Mouse (Mus musculus): ENCODE results near the gene Aimp2.

Aimp2 gene

GRCm38 (mm10) chr5:143909417-143910400, at the start of gene Aimp2, which contains the start of gene Pms2:
TSS of gene Aimp2 (minus strand) at chr5:143909847.
TSS of gene Pms2 (plus strand) at chr5:143909964.
- DNase-seq: peak; percentile 97 to 98

DNA sequence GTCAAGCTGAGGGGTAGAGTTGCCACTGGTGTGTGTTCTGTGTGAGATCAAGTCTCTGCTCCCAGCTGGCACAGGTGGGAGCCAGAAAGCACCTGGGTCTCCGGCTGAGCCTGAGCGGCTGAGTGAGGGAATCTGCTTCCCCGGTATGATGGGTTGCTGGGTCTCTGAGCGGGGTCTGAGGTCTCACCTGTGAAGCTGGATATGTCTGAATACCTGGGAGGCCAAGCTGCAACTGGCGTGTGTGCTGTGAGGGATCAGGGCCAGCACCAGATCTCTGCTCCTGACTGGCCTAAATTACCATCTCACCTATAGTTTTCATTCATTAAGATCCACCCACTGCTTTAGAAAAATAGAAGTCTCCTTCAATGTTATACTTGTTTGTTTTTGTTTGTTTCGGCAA, 47.5 kb upstream of the Aimp2 start:
- no peak for DNase-seq

DNA sequence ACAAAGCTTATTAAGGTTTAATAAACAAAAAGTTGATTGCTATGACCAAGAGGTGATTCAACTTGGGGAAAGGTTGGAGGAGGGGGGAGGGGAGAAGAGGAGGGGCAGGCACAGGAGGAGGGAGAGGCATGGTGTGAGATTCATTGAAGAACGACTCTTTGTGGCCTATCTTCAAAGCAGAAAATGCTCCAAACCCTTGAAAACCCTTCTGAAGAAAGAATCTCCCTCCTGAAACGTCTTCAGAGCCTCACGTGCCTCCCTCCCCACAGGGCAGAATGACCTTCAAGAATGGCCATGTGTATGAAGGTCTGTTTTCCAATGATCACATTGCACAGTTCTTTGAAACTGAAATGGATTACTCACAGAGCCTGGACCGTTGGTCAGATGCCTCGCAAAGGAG, 40.4 kb upstream of the Aimp2 start:
- no peak for DNase-seq

DNA sequence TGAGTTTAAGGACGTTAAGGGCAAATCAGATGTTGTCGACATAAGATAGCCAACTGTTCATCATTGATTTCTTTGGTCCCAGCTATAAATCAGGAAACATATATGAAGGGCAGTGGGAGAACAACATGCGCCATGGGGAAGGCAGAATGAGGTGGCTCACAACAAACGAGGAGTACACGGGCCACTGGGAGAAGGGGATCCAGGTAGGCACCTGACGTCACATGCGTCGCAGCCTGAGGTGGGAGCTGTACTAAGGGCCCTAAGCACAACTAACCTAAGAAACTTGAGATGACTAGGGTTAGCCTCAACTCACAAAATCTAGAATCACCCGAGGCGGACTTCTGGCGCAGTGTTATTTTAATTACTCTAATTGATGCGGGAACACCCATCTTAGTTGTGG, 38.7 kb upstream of the Aimp2 start:
- no peak for DNase-seq

DNA sequence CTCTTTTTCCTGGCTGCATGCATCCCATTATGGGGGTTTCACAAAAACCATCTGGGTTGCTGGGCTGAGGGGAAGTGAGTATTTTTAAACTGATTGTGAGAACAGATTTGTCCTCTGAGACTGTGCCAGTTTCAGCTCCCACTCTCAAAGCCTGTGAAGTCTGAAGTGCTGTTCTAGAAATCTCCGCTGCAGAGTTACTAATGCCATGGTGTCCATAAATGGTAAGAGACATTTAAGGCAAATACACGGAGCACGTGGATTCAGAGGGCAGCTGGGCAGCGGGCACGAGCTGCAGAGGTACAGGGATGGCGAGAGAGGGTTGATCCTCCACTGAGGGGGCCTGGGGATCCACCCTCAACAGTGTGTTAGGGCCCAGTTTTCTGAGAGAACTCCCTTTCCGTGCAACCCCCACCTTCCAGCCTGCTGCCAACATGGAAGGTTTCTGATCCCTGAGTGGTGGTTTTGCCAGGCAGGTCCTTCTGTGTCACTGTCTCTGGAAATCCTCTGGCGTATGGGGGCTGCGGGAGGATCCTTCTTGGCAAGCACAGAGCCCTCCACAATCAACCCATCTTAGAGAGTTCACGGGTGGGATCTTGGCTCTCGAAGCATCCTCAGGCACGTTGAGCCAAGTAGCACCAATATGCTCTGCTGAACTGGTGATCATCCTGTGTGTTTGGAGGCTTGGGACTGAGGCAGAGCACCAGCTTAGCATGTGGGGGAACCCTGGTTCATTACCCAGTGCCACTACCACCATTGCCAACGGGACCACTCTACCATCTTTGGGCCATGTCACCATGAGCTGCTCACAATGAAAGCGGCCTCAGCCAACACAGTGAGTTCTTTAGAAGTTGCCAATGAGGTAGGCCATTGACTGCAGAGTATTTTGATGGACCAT, 33.8 kb upstream of the Aimp2 start:
- no peak for DNase-seq

- no peak for DNase-seq
These were observed 31.9 kb upstream of the Aimp2 start for GRCm38 (mm10) chr5:143941588-143941987.

- no peak for DNase-seq
These were observed 26.5 kb upstream of the Aimp2 start for GRCm38 (mm10) chr5:143936156-143936555.

DNA sequence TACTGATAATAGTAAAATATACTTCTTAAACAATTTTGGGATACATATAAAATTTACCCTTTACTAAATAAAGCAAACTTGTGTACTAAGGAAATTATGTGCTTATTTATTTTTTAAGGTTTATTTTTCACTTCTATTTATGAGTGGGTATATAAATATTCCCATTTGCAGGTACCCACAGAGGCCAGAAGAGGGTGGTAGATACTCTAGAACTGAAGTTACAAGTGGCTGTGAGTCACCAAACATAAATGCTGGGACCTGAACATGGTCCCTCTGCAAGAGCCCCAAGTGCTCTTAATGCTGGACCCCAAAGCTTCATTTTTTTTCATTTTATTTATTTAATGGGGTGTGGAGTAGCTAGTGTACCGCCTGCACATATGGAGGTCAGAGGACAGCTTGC, 24.2 kb upstream of the Aimp2 start:
- no peak for DNase-seq

DNA sequence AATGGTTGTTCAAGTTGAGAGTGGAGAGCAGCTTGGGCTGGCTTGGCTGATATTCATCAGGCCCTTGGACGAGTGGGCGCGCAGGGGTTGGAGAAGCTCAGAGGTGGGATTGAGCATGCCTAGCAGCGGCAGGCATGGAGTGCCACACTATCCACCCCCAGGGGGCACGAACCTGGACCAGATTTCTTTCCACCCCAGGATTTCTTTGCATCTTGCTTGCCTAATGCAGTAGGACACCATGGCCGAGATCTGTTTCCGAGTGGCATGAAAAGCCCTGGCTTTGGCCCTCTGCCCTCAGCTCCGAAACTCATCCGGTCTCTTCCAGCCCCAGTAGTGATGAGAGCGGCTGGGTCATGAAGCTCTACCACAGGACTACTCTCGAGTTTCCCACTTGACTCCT, 23.8 kb upstream of the Aimp2 start:
- no peak for DNase-seq

GRCm38 (mm10) chr5:143932831-143933230, 23.2 kb upstream of the Aimp2 start, which contains the start of gene Rsph10b:
TSS of gene Rsph10b (plus strand) at chr5:143933035.
- DNase-seq: no peak

- no peak for DNase-seq
These were observed 22.4 kb upstream of the Aimp2 start for GRCm38 (mm10) chr5:143931863-143932580.

- DNase-seq: no peak
These were observed 21.0 kb upstream of the Aimp2 start for GRCm38 (mm10) chr5:143930656-143931055.

DNA sequence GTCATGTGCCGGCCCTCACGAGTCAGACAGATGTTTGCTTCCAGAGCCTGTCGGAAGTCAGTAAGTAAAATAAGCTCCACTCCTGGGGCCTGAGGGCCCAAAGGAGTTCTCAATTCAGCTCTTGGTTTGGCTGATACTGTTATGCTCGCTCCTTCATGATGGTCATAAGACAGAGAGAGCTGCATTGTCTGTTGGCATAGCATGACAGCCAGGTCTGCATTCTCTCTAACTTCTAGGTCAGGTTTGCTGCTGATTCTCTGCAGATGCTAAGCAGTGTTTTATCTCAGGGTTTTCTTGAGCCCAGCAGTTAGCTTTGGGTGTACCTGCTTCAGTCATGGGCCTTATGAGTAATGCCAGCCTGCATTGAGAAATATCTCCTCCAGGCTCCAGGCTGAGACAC, 19.6 kb upstream of the Aimp2 start:
- DNase-seq: no peak

DNA sequence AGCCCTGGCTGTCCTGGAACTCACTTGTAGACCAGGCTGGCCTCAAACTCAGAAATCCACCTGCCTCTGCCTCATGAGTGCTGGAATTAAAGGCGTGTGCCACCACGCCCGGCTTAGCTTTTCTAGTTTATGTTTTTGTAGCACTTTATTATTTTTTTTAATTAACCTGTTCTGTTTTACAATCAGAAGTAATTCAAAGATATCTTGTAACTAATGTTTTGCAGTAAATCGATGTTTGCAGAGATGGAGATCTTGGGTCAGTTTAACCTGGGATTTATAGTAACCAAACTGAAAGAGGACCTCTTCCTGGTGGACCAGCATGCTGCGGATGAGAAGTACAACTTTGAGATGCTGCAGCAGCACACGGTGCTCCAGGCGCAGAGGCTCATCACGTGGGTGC, 18.2 kb upstream of the Aimp2 start, which contains the start of gene Gm42421:
TSS of gene Gm42421 (plus strand) at position 301 of the 400 bp plus-strand sequence.
- no peak for DNase-seq

GRCm38 (mm10) chr5:143924781-143925452, 15.3 kb upstream of the Aimp2 start:
- no peak for DNase-seq

- DNase-seq: no peak
These were observed 8.5 kb upstream of the Aimp2 start for GRCm38 (mm10) chr5:143918120-143918519.

DNA sequence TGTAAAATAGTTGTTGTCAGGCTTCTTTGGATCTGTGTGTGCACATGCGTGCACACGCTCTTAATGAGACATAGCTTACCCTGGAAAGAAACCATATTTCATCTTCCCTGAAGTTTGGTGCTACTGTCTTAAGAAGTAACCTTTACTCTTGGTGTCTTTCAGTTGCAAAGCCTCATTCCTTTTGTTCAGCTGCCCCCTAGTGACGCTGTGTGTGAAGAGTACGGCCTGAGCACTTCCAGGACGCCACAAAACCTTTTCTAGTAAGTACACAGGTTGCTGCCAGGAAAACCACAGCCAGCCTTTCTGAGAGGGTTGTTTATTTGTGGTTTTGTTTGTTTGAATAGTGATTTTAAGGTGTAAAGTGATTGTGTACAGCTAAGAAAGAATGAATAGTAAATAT, 7.8 kb upstream of the Aimp2 start:
- peak; percentile 66 to 80 for DNase-seq

DNA sequence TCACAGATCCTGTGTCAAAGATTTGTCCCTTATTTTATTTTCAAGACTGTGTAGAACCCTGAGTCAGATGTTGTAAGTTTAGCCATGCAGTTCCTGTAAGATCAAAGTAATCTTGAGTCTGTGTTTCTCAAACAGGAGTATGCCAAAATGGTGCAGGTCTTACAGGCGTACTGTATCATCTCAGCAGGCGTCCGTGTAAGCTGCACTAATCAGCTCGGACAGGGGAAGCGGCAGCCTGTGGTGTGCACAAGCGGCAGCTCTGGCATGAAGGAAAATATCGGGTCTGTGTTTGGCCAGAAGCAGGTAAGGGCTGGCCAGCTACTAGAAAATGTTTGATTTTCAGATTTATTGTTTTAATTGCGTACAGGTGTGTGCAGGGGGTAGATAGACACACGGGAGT, 6.6 kb upstream of the Aimp2 start:
- no peak for DNase-seq

- no peak for DNase-seq
These were observed 721 bp downstream of the Aimp2 start for GRCm38 (mm10) chr5:143908926-143909325.

DNA sequence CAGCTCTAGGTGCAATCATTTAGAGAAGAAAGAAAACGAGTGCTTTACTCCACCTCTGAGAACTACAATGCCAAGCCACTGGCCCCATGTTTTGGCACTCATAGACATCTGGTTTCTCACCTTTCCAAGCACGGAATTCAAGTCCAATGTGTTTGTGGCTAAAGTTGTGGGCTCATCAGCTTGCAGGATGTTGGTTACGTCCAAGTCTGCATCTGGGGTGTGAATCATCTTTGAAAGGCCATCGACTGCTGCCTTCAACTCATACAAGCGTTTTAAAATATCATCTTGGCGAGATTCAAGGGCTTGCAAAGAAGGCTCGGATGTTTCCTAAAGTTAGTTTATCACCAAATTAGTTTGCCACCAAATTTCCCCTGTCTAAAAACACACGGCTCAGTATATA, 3.2 kb downstream of the Aimp2 start:
- DNase-seq: no peak

GRCm38 (mm10) chr5:143903813-143904212, 5.8 kb downstream of the Aimp2 start:
- DNase-seq: no peak

GRCm38 (mm10) chr5:143902111-143902510, 7.5 kb downstream of the Aimp2 start:
- peak in 1 of 2 experiments; percentile 40 for DNase-seq
